Mouse (Mus musculus): ENCODE results near the gene Mrpl10.

Mrpl10 gene

GRCm38 (mm10) chr11:97045861-97046260 is 4.5 kb downstream of the Mrpl10 start:
- CTCF ChIA-PET: interaction anchor here (0.5 to 2.3 kb wide), 39 partner anchors 10 to 624 kb away, joined by 3 to 20 read pairs (median 3); partner anchors contain the start of genes Cdk5rap3 (in 2 of the 4), Scrn2 (in 2 of the 4), Pnpo (in 1 of the 4) and Sp2 (in 1 of the 4)

GRCm38 (mm10) chr11:97048090-97048650 is 6.8 kb downstream of the Mrpl10 start:
- ChIA-PET POLR2A (interaction anchor here in 2 of 4 experiments (0.6 to 1.6 kb wide), 9 partner anchors 10 to 140 kb away, joined by 3 to 4 read pairs (median 3); partner anchors contain the start of gene Scrn2 (in 1 of the 2)), CTCF (interaction anchor here in 1 of 4 experiments (1.0 kb wide), 1 partner anchor 19 kb away, joined by 3 read pairs; no protein-coding TSS in a partner anchor)

More at GRCm38 (mm10) chr11:97045861-97046260, 4.5 kb downstream of the Mrpl10 start:
- POLR2A ChIA-PET: interaction anchor here in 2 of 4 experiments (0.6 to 2.1 kb wide), 16 partner anchors 13 to 144 kb away, joined by 3 to 8 read pairs (median 3); partner anchors contain the start of genes Scrn2 (in 2 of the 2) and Cdk5rap3 (in 1 of the 2)

- CTCF ChIA-PET: interaction anchor here in 2 of 4 experiments (0.8 to 1.9 kb wide), 3 partner anchors 19 to 133 kb away, joined by 3 to 5 read pairs (median 3); partner anchors contain the start of gene Cdk5rap3 (in 1 of the 2)
- POLR2A ChIA-PET: interaction anchor here in 2 of 4 experiments (0.8 to 2.9 kb wide), 11 partner anchors 8 to 226 kb away, joined by 3 to 17 read pairs (median 4); partner anchors contain the start of genes Copz2 (in 1 of the 2), Lrrc46 (in 1 of the 2) and Mrpl10 (in 1 of the 2)
These were observed 8.2 kb downstream of the Mrpl10 start for GRCm38 (mm10) chr11:97049492-97050085.

- CTCF ChIA-PET: interaction anchor here in 3 of 4 experiments (0.5 to 1.9 kb wide), 15 partner anchors 9 to 150 kb away, joined by 3 to 9 read pairs (median 3); partner anchors contain the start of genes Lrrc46 (in 2 of the 3), Mrpl10 (in 2 of the 3), Cdk5rap3 (in 1 of the 3) and Scrn2 (in 1 of the 3)
- POLR2A ChIA-PET: interaction anchor here in 3 of 4 experiments (0.5 to 2.9 kb wide), 28 partner anchors 9 to 384 kb away, joined by 3 to 17 read pairs (median 4); partner anchors contain the start of genes Cdk5rap3 (in 2 of the 3), Lrrc46 (in 2 of the 3), Mrpl10 (in 2 of the 3) and Scrn2 (in 2 of the 3)
These were observed 9.0 kb downstream of the Mrpl10 start, which contains the start of gene Osbpl7 for GRCm38 (mm10) chr11:97050216-97050943. Gene Osbpl7 (plus strand): TSS chr11:97050628.

- ChIA-PET POLR2A (interaction anchor here in 3 of 4 experiments (0.6 to 2.9 kb wide), 27 partner anchors 9 to 279 kb away, joined by 3 to 17 read pairs (median 4); partner anchors contain the start of genes Cdk5rap3 (in 2 of the 3), Lrrc46 (in 2 of the 3), Mrpl10 (in 2 of the 3) and Scrn2 (in 2 of the 3)), CTCF (interaction anchor here in 3 of 4 experiments (0.5 to 1.9 kb wide), 13 partner anchors 10 to 149 kb away, joined by 3 to 9 read pairs (median 3); partner anchors contain the start of genes Lrrc46 (in 2 of the 3), Mrpl10 (in 2 of the 3) and Scrn2 (in 1 of the 3))
These were observed 9.7 kb downstream of the Mrpl10 start for GRCm38 (mm10) chr11:97050944-97051586.

- POLR2A ChIA-PET: interaction anchor here in 3 of 4 experiments (0.5 to 1.7 kb wide), 10 partner anchors 8 to 258 kb away, joined by 3 to 6 read pairs (median 3); partner anchors contain the start of genes Lrrc46 (in 1 of the 3) and Mrpl10 (in 1 of the 3)
- CTCF ChIA-PET: interaction anchor here in 2 of 4 experiments (0.9 to 1.1 kb wide), 3 partner anchors 11 to 31 kb away, joined by 4 to 7 read pairs (median 6); partner anchors contain the start of genes Lrrc46 (in 1 of the 2) and Mrpl10 (in 1 of the 2)
These were observed 10.9 kb downstream of the Mrpl10 start for GRCm38 (mm10) chr11:97052219-97052646.

GRCm38 (mm10) chr11:97063274-97063920 is 22.0 kb downstream of the Mrpl10 start:
- POLR2A ChIA-PET: interaction anchor here in 3 of 4 experiments (0.6 to 7.5 kb wide), 15 partner anchors 8 to 120 kb away, joined by 3 to 68 read pairs (median 4); partner anchors contain the start of genes Lrrc46 (in 1 of the 3), Mrpl10 (in 1 of the 3) and Pnpo (in 1 of the 3)
- CTCF ChIA-PET: interaction anchor here in 3 of 4 experiments (0.5 to 1.9 kb wide), 15 partner anchors 11 to 200 kb away, joined by 3 to 7 read pairs (median 3); partner anchors contain the start of genes Lrrc46 (in 2 of the 3) and Mrpl10 (in 2 of the 3)

GRCm38 (mm10) chr11:97063921-97064295 is 22.5 kb downstream of the Mrpl10 start:
- CTCF ChIA-PET: interaction anchor here in 3 of 4 experiments (0.5 to 1.9 kb wide), 16 partner anchors 11 to 201 kb away, joined by 3 to 7 read pairs (median 3); partner anchors contain the start of genes Lrrc46 (in 2 of the 3) and Mrpl10 (in 2 of the 3)
- POLR2A ChIA-PET: interaction anchor here in 3 of 4 experiments (0.6 to 7.5 kb wide), 16 partner anchors 8 to 125 kb away, joined by 3 to 68 read pairs (median 4); partner anchors contain the start of genes Lrrc46 (in 1 of the 3), Mrpl10 (in 1 of the 3) and Pnpo (in 1 of the 3)

- ChIA-PET POLR2A (interaction anchor here in 3 of 4 experiments (0.5 to 7.5 kb wide), 28 partner anchors 9 to 724 kb away, joined by 3 to 76 read pairs (median 4); partner anchors contain the start of genes Kpnb1 (in 2 of the 3), Osbpl7 (in 2 of the 3) and Cdk5rap3 (in 1 of the 3)), CTCF (interaction anchor here in 3 of 4 experiments (0.6 to 2.2 kb wide), 6 partner anchors 16 to 88 kb away, joined by 3 to 8 read pairs (median 4); partner anchors contain the start of gene Scrn2 (in 1 of the 3))
These were observed 24.4 kb downstream of the Mrpl10 start for GRCm38 (mm10) chr11:97065538-97066295.

GRCm38 (mm10) chr11:97066656-97067360 is 25.4 kb downstream of the Mrpl10 start:
- ChIA-PET CTCF (interaction anchor here in 3 of 4 experiments (0.9 to 2.2 kb wide), 16 partner anchors 9 to 151 kb away, joined by 3 to 8 read pairs (median 4); partner anchors contain the start of genes Cdk5rap3 (in 1 of the 3) and Scrn2 (in 1 of the 3)), POLR2A (interaction anchor here (0.6 to 7.5 kb wide), 64 partner anchors 8 to 723 kb away, joined by 3 to 76 read pairs (median 4); partner anchors contain the start of genes Kpnb1 (in 2 of the 4), Lrrc46 (in 2 of the 4), Mrpl10 (in 2 of the 4) and Osbpl7 (in 2 of the 4))

- ChIA-PET CTCF (interaction anchor here in 2 of 4 experiments (0.8 to 1.9 kb wide), 3 partner anchors 45 to 127 kb away, joined by 3 to 5 read pairs (median 5); no protein-coding TSS in a partner anchor), POLR2A (interaction anchor here in 2 of 4 experiments (0.7 to 7.5 kb wide), 9 partner anchors 11 to 76 kb away, joined by 3 to 76 read pairs (median 5); partner anchors contain the start of genes Lrrc46 (in 1 of the 2), Mrpl10 (in 1 of the 2) and Tbx21 (in 1 of the 2))
These were observed 28.0 kb downstream of the Mrpl10 start for GRCm38 (mm10) chr11:97069333-97069732.

- ChIA-PET CTCF (interaction anchor here in 1 of 4 experiments (1.9 kb wide), 1 partner anchor 77 kb away, joined by 5 read pairs; no protein-coding TSS in a partner anchor), POLR2A (interaction anchor here in 2 of 4 experiments (0.7 to 7.5 kb wide), 6 partner anchors 10 to 94 kb away, joined by 3 to 76 read pairs (median 7); partner anchors contain the start of gene Tbx21 (in 1 of the 2))
These were observed 28.4 kb downstream of the Mrpl10 start for GRCm38 (mm10) chr11:97069770-97070169.

- POLR2A ChIA-PET: interaction anchor here in 1 of 4 experiments (1.8 to 5.6 kb wide), 3 partner anchors 12 to 81 kb away, joined by 5 to 51 read pairs (median 6); partner anchors contain the start of gene Tbkbp1
These were observed 29.8 kb downstream of the Mrpl10 start for GRCm38 (mm10) chr11:97071129-97071528.

More at GRCm38 (mm10) chr11:97071129-97071528, 29.8 kb downstream of the Mrpl10 start:
- CTCF ChIA-PET: interaction anchor here in 2 of 4 experiments (0.6 to 1.2 kb wide), 3 partner anchors 12 to 218 kb away, joined by 3 to 9 read pairs (median 3); no protein-coding TSS in a partner anchor

Data from embryonic stem cell, embryonic (primary cell).